Mouse (Mus musculus): Measurements from ENCODE around the gene Acot9. TPM values are rescaled to one million over a fixed set of nuclear protein-coding genes. Genes with fewer than 3 reads are reported as not detected.

The Acot9 gene
- 25.2 to 30.4 TPM (median 26.8 TPM) in 4 replicates for total RNA-seq (2023; ENCODE audit: inconsistent age)

GRCm38 (mm10) chrX:155262235-155262914 is at the start of gene Acot9:
Gene Acot9, plus strand, starts transcription at chrX:155262443.

GRCm38 (mm10) chrX:155216271-155216670 is 46.0 kb upstream of the Acot9 start, which contains the start of gene Sat1:
Gene Sat1, minus strand, starts transcription at chrX:155216449.

DNA sequence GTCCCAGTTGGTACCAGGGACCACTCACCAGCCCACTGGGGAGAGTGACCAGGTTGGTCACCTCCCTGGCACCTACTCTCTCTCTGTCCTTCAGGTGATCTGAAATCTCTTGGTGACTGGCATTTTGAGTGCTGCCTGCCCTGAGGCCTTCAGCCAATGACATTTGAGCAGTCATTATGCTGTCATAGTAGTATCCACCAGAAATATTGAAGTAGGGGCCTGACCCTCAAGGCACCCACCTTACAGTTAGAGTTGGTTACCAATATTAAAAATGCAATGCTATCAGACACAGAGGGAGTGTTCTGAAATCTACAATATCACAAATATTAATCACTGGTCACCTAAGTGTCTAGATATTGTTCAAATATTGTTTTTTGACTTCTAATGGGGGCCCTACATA is 78.4 kb downstream of the Acot9 start, which contains the start of gene Prdx4:
Gene Prdx4, minus strand, starts transcription at position 101 of the 400 bp plus-strand sequence.

Other genes starting within 250 kb of the Acot9 start
- gene Magea5, start 199.3 kb upstream of the Acot9 start, total RNA-seq (2023; ENCODE audit: inconsistent age), result not detected in 4 replicates
- not detected in 4 replicates for gene Magea1, start 172.7 kb upstream of the Acot9 start, total RNA-seq (2023; ENCODE audit: inconsistent age)
- not detected in 4 replicates for gene Magea2, start 168.8 kb upstream of the Acot9 start, total RNA-seq (2023; ENCODE audit: inconsistent age)
- gene Cldn34b2, start 134.0 kb upstream of the Acot9 start, total RNA-seq (2023; ENCODE audit: inconsistent age), result not detected in 4 replicates
- gene Sat1, start 46.0 kb upstream of the Acot9 start, total RNA-seq (2023; ENCODE audit: inconsistent age), result 302 to 337 TPM (median 306 TPM) in 4 replicates
- gene Prdx4, start 78.3 kb downstream of the Acot9 start, total RNA-seq (2023; ENCODE audit: inconsistent age), result 13.9 to 19.3 TPM (median 16.7 TPM) in 4 replicates